Mouse (Mus musculus) E14TG2a.4 (cell line): Measurements from ENCODE around the gene Rapgef1.

ENCODE experiments used
- CTCF ChIP-seq: conservative IDR thresholded peaks from 2 replicates; pipeline ENCODE4 v1.5.1; 2014; ENCODE audit warnings: low read length
- NANOG ChIP-seq: IDR thresholded peaks from 2 replicates; pipeline ENCODE4 v1.6.1; 2014; ENCODE audit warnings: borderline replicate concordance, low read length, mixed read lengths
- POU5F1 ChIP-seq: IDR thresholded peaks from 2 replicates; pipeline ENCODE4 v1.6.1; 2014; ENCODE audit warnings: low read length, borderline replicate concordance

DNA sequence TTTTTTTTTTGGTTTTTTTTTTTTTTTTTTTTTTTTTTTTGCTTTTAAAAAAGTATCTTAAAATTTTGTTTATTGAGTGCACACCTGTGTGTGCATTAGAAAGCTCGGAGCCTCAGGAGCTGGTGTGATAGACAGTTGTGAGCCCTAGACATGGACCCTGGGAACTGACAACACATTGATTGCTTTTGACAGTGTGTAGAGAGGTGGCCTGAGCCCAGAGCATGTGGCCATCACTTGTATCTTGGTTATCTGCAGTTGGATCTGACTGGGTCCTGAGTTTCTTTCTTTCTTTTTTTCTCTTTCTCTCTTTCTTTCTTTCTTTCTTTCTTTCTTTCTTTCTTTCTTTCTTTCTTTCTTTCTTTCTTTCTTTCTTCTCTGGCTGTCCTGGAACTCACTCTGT lies 2.2 kb upstream of the Rapgef1 start:
- TF ChIP-seq CTCF (no peak), NANOG (no peak), POU5F1 (no peak)
